Mouse (Mus musculus): ENCODE measurements around the gene Gm17174. TPM values are rescaled to one million over a fixed set of nuclear protein-coding genes. Genes with fewer than 3 reads are reported as not detected.
"Not testable (repeated sequence)": the region's sequence is repeated elsewhere in the genome, so short reads cannot be mapped to it uniquely, and the experiment has no call there.

The Gm17174 gene
- not detected for total RNA-seq (2021)
- long read RNA-seq, experiment 1, result 0 reads
- long read RNA-seq, experiment 2, result 0 reads

GRCm38 (mm10) chr14:51592039-51592438, at the start of gene Gm17174:
Gene Gm17174, minus strand, starts transcription at chr14:51592139.
- intact Hi-C loops (cut with DNase I); DNase-seq: not testable (repeated sequence)

DNA sequence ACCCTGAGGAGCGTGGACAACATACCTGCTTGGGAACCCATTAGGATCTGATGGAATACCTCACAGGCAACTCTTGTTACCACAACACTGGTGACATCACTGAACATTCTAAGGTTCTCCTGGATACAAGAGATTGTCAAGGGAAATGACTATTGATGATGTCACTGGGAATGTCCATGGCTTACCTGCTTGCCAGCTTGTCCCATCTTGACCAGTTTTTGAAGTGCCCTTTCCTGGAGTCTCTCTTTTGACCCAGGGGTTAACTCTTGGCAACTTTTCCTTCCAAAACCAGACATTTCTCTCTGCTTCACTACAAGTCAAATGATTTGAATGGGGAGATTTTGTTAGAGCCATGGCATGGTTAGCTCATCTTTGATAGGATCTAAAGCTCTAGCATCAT, 43.6 kb upstream of the Gm17174 start, which contains the start of gene Gm4181:
Gene Gm4181 (minus strand): TSS at position 101 of the 400 bp plus-strand sequence.
- intact Hi-C loops (cut with DNase I), result not testable (repeated sequence)

GRCm38 (mm10) chr14:51632426-51632825, 40.5 kb upstream of the Gm17174 start:
- peak in 1 of 2 experiments; percentile 25 for DNase-seq
- intact Hi-C loops (cut with DNase I), result not testable (repeated sequence)

More for the DNA sequence above, 43.6 kb upstream of the Gm17174 start, which contains the start of gene Gm4181:
- DNase-seq, result not testable (repeated sequence)

DNA sequence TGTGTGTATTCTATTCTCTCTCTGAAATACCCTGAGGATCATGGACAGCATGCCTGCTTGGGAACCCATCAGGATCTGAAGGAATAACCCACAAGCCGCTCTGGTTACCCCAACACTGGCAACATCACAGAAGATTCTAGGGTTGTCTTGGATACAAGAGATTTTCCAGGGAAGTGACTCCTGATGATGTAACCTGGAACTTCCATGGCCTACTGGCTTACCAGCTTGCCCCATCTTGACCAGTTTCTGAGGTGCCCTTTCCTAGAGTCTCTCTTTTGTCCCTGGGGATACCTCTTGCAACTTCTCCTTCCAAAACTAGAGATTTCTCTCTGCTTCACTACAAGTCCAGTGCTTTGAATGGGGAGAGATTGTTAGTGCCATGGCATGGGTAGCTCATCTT, 19.3 kb upstream of the Gm17174 start, which contains the start of gene Gm17078:
Gene Gm17078 (minus strand): TSS at position 101 of the 400 bp plus-strand sequence.
- intact Hi-C loops (cut with DNase I), result no loop called here

DNA sequence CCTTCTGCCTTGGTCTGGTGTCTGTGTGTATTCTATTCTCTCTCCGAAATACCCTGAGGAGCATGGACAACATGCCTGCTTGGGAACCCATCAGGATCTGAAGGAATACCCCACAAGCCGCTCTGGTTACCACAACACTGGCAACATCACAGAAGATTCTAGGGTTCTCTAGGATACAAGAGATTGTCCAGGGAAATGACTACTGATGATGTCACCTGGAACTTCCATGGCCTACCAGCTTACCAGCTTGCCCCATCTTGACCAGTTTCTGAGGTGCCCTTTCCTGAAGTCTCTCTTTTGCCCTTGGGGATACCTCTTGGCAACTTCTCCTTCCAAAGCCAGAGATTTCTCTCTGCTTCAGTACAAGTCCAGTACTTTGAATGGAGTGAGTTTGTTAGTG, 18.0 kb downstream of the Gm17174 start, which contains the start of gene Gm17175:
Gene Gm17175 (minus strand): TSS at position 101 of the 400 bp plus-strand sequence.
- intact Hi-C loops (cut with DNase I), result not testable (repeated sequence)

More for the DNA sequence above, 19.3 kb upstream of the Gm17174 start, which contains the start of gene Gm17078:
- DNase-seq, result no peak

DNA sequence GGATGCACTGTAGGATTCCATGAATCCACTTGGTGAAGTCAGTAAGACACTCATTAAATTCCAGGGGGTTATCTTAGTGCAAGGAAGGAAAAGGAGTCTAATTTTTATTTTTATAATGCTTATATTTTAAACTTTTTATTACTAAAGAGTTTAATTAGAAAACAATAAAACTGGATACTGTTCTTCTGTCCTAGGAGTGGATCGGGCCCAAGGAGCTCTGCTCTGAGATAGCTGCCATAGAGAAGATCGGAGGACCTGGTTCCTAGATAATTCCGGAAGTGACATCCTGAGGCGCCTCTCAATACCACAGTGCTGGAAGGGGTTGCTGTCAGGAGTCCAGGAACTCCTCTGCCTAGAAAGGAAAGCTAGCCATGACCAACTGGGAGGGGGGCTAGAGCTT, 39.4 kb downstream of the Gm17174 start, which contains the start of gene Gm5622:
Gene Gm5622 (plus strand): TSS at position 301 of the 400 bp plus-strand sequence.
- DNase-seq, result no peak
- intact Hi-C loops (cut with DNase I), result no loop called here

More for the DNA sequence above, 18.0 kb downstream of the Gm17174 start, which contains the start of gene Gm17175:
- DNase-seq, result not testable (repeated sequence)

Other genes starting within 250 kb of the Gm17174 start
- not detected for gene Gm7247, start 230.4 kb downstream of the Gm17174 start, total RNA-seq (2021)
- gene Vmn2r88, start 181.3 kb downstream of the Gm17174 start, total RNA-seq (2021), result not detected
- not detected for gene Vmn2r89, start 140.3 kb downstream of the Gm17174 start, total RNA-seq (2021)
- gene Gm5622, start 39.3 kb downstream of the Gm17174 start, total RNA-seq (2021), result not detected
- not detected for gene Gm17175, start 18.1 kb downstream of the Gm17174 start, total RNA-seq (2021)
- gene Gm17078, start 19.2 kb upstream of the Gm17174 start, total RNA-seq (2021), result not detected
- gene Gm4181, start 43.5 kb upstream of the Gm17174 start, total RNA-seq (2021), result not detected
- gene Gm17079, start 103.3 kb upstream of the Gm17174 start, total RNA-seq (2021), result not detected
- gene Gm5800, start 125.0 kb upstream of the Gm17174 start, total RNA-seq (2021), result not detected
- gene Ang4, start 181.5 kb upstream of the Gm17174 start, total RNA-seq (2021), result not detected
- gene AY358078, start 207.9 kb upstream of the Gm17174 start, total RNA-seq (2021), result not detected